8 mouse cellular contexts compared by ENCODE assay signal in the genomic region with DNA sequence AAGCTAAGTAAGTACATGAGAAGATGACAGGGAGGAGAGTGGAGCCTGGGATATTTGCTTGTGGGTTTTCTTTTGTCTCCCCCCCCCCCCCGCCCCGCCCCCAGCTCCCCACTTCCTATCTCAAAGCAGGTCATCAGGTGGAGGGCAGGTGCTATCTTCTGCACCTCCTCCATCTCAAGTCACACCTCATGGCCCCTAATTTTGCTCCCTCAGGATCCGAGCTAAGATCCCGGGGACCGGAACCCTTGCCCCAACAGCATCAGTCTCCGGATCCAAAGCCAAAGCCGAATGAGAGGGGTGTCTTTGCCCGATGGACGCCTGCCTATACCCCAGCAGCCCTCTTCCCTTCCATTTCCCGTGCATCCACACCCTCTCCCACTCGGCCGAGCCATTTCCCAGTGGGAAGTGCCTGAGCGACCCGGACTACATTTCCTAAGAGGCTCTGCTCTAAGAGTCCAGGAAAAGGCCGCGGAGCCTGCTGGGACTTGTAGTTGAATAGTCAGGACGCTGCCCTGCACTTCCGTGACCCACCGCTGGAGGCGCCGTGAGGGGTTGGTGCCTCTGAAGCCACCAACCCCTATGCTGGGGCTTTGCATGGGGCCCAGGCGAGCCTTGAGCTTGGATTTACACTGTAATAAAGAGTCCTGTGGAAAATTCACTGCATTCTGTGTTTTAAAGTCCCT. TPM values are rescaled to one million over a fixed set of nuclear protein-coding genes. Genes with fewer than 3 reads are reported as not detected.
DNase-seq lines count a peak whose midpoint lies in the region; ATAC-seq and TF ChIP-seq lines count a peak whose summit lies in the region.

No protein-coding gene starts in this region.

- H3K4me3 ChIP-seq in hindbrain, embryonic 14.5 days (replicated peaks; ENCODE audit: low read length), result no peak overlapping the region

- peak overlapping the region; percentile 27; the same call in 1 of the 2 replicates for H3K4me2 ChIP-seq in hindbrain, embryonic 14.5 days (replicated peaks)

- no peaks in the 10 kb centered on the region for H3K9me3 ChIP-seq in hindbrain, embryonic 14.5 days (ENCODE audit: control insufficient read depth, low read length)

- H3K36me3 ChIP-seq in hindbrain, embryonic 14.5 days (replicated peaks; ENCODE audit: control insufficient read depth, insufficient read depth), result peaks cover 25% of the 10 kb centered on the region

- H3K27me3 ChIP-seq in Patski, result no peaks in the 10 kb centered on the region
- no peaks in the 10 kb centered on the region for H3K27me3 ChIP-seq in hindbrain, embryonic 14.5 days (ENCODE audit: control insufficient read depth, insufficient read depth, low read length)

- no peak for DNase-seq in Patski (ENCODE audit: low read depth, low spot score)
- DNase-seq in cerebellum, postnatal 25 days, result peak; percentile 99 to 100
- DNase-seq in frontal cortex, postnatal 25 days (ENCODE audit: low spot score in 2 of 2), result peak; percentile 97 to 99
- peak; percentile 93 for DNase-seq in hindbrain, embryonic 14.5 days (ENCODE audit: low spot score)
- DNase-seq in layer of hippocampus, postnatal 25 days (ENCODE audit: extremely low spot score in 1 of 2, low spot score in 1 of 2), result peak; percentile 98 to 100
- peak; percentile 99 for DNase-seq in lung, postnatal 14 days
- DNase-seq in retina, embryonic 14.5 days (ENCODE audit: low spot score), result peak; percentile 99
- DNase-seq in thymus, postnatal 36 days, result peak; percentile 91 to 96

- CTCF ChIA-PET in Patski (lab: Charles Lee), result interaction anchor here (1.1 to 2.6 kb wide), 4 partner anchors 10 to 48 kb away, joined by 3 to 13 read pairs (median 7); a partner anchor contains a TSS

- peak; percentile 98 for TF ChIP-seq CTCF in Patski (IDR thresholded peaks at IDR 0.05)

- WGBS in hindbrain, embryonic 14.5 days, result 17% methylated on average over 22 of the region's 22 CpGs

- POLR2A ChIA-PET in Patski (lab: Charles Lee), result interaction anchor here (0.7 to 1.0 kb wide), 2 partner anchors 13 to 120 kb away, joined by 3 read pairs; a partner anchor contains a TSS

- peak; percentile 83 for ATAC-seq in Patski
- peak; percentile 60 for ATAC-seq in hindbrain, embryonic 14.5 days (ENCODE audit: low FRiP score)

- H3K27ac ChIP-seq in hindbrain, embryonic 14.5 days, result no peak overlapping the region

- in situ Hi-C loops in Patski (cut with MboI; ENCODE audit: low pct_unique_long_range_greater_than_20kb), result no loop called here

- peaks cover 9% of the 10 kb centered on the region; the same call in 1 of the 2 replicates for H3K4me1 ChIP-seq in hindbrain, embryonic 14.5 days (replicated peaks; ENCODE audit: control insufficient read depth, insufficient read depth, low read length)

- H3K9ac ChIP-seq in hindbrain, embryonic 14.5 days, result no peak overlapping the region

RNA-seq across cellular contexts. Expression of a gene that starts 13.2 kb away (rescaled TPM):
- 4.0 TPM for polyA plus RNA-seq in Patski (2021)
- 106 and 112 TPM in 2 replicates for polyA plus RNA-seq in hindbrain, embryonic 14.5 days (2014; fragmentation: Nextera tagmentation; extraction: Ambion mirVana)
- total RNA-seq in layer of hippocampus, postnatal 25 days (2021), result 10 to 100 TPM; 85.9 to 96.3 TPM

RNA-seq across cellular contexts. Expression of a gene that starts 14.2 kb away (rescaled TPM):
- polyA plus RNA-seq in Patski (2021), result 72.9 TPM
- 0.12 TPM in 1 of 2 replicates, not detected in the other for polyA plus RNA-seq in hindbrain, embryonic 14.5 days (2014; fragmentation: Nextera tagmentation; extraction: Ambion mirVana)
- total RNA-seq in layer of hippocampus, postnatal 25 days (2021), result 1 to 10 TPM; 5.2 to 9.8 TPM

RNA-seq across cellular contexts. Expression of a gene that starts 15.8 kb away (rescaled TPM):
- 0.14 TPM for polyA plus RNA-seq in Patski (2021)
- 0.74 and 1.0 TPM in 2 replicates for polyA plus RNA-seq in hindbrain, embryonic 14.5 days (2014; fragmentation: Nextera tagmentation; extraction: Ambion mirVana)
- not detected for total RNA-seq in layer of hippocampus, postnatal 25 days (2021)

RNA-seq across cellular contexts. Expression of a gene that starts 24.0 kb away (rescaled TPM):
- polyA plus RNA-seq in Patski (2021), result 142 TPM
- 32.7 and 35.3 TPM in 2 replicates for polyA plus RNA-seq in hindbrain, embryonic 14.5 days (2014; fragmentation: Nextera tagmentation; extraction: Ambion mirVana)
- total RNA-seq in layer of hippocampus, postnatal 25 days (2021), result 10 to 100 TPM; 15.2 to 16.3 TPM

RNA-seq across cellular contexts. Expression of a gene that starts 48.9 kb away (rescaled TPM):
- polyA plus RNA-seq in Patski (2021), result 40.9 TPM
- polyA plus RNA-seq in hindbrain, embryonic 14.5 days (2014; fragmentation: Nextera tagmentation; extraction: Ambion mirVana), result 82.6 and 86.1 TPM in 2 replicates
- total RNA-seq in layer of hippocampus, postnatal 25 days (2021), result 10 to 100 TPM; 37.8 to 39.1 TPM

Comparison
In these comparisons a context has a peak if more than half of its experiments do, and no peak if none do; other contexts are left out.
1. RNA of a gene that starts 13.2 kb away (polyA plus RNA-seq): 106 to 112 TPM in hindbrain, embryonic 14.5 days; 4.0 TPM in Patski (single experiment); every median in the first group is over 10 times any median in the second.
2. RNA of a gene that starts 14.2 kb away (polyA plus RNA-seq): 72.9 TPM in Patski (single experiment); 0.12 TPM in hindbrain, embryonic 14.5 days; every median in the first group is over 10 times any median in the second.